Mouse (Mus musculus) ES-E14 (cell line): Measurements from ENCODE around the gene Cpn1. TPM values are rescaled to one million over a fixed set of nuclear protein-coding genes. Genes with fewer than 3 reads are reported as not detected.

Experiments
- DNase-seq: peaks from one replicate; pipeline ENCODE4 v3.0.0-alpha.2; 2013; ENCODE audit warnings: low read depth, low spot score
- H3K27ac ChIP-seq: 2 replicates; pipeline ENCODE4 v1.5.1; 2012; ENCODE audit warnings: low read depth, mild to moderate bottlenecking, low read length, moderate library complexity, mixed read lengths; ENCODE audit not compliant: poor library complexity, insufficient read depth, severe bottlenecking
- H3K36me3 ChIP-seq: 2 replicates; pipeline ENCODE4 v1.6.1; 2012; ENCODE audit warnings: mild to moderate bottlenecking, low read length, moderate library complexity, mixed read lengths; ENCODE audit not compliant: control insufficient read depth, poor library complexity, insufficient read depth, severe bottlenecking
- H3K4me1 ChIP-seq, 2 experiments: fragments of 150-350 bp in 1 of 2; sonication (generic) in 1 of 2; 2 replicates each; pipeline ENCODE4 v1.6.1; 2012; ENCODE audit warnings: low read length in 2 of 2, mild to moderate bottlenecking in 1 of 2, mixed read lengths in 1 of 2; ENCODE audit not compliant: control insufficient read depth in 2 of 2, insufficient read depth in 2 of 2, poor library complexity in 1 of 2
- H3K4me3 ChIP-seq, 2 experiments: fragments of 150-350 bp in 1 of 2; sonication (generic) in 1 of 2; 2 replicates each; pipeline ENCODE4 v1.5.1; 2012; ENCODE audit warnings: low read length in 2 of 2, low read depth in 1 of 2, mild to moderate bottlenecking in 1 of 2, mixed read lengths in 1 of 2; ENCODE audit not compliant: insufficient read depth in 1 of 2, poor library complexity in 1 of 2, severe bottlenecking in 1 of 2
- H3K9ac ChIP-seq: 2 replicates; pipeline ENCODE4 v1.6.1; 2012; ENCODE audit warnings: low read depth, mild to moderate bottlenecking, low read length, mixed read lengths; ENCODE audit not compliant: poor library complexity, insufficient read depth, severe bottlenecking
- H3K9me3 ChIP-seq: fragments of 150-350 bp; sonication (generic); 2 replicates; pipeline ENCODE4 v1.6.1; 2012; ENCODE audit warnings: low read depth, mild to moderate bottlenecking, low read length; ENCODE audit not compliant: control insufficient read depth, insufficient read depth
- MAFK ChIP-seq: IDR thresholded peaks from 2 replicates; pipeline ENCODE4 v1.6.1; 2014; ENCODE audit warnings: mild to moderate bottlenecking, low read depth, low read length, inconsistent platforms; ENCODE audit not compliant: insufficient read depth
- in situ Hi-C, 2 experiments: fragments of 600-800 bp; cut with MboI; formaldehyde crosslinking; loops; one replicate each; pipeline ENCODE4 v1.15.1; 2025; ENCODE audit warnings: low sequenced_read_pairs in 2 of 2, inconsistent platforms in 1 of 2; ENCODE audit not compliant: unreplicated experiment in 2 of 2
- total RNA-seq: library from RNA; depleted of rRNA; stranded (reverse); fragments of 300-350 nt; gene quantifications from 2 replicates; pipeline ENCODE4 v1.2.3, GENCODE M21; 2012; rRNA removed

Cpn1 gene
- total RNA-seq, 1 experiment: 11.8 TPM

DNA sequence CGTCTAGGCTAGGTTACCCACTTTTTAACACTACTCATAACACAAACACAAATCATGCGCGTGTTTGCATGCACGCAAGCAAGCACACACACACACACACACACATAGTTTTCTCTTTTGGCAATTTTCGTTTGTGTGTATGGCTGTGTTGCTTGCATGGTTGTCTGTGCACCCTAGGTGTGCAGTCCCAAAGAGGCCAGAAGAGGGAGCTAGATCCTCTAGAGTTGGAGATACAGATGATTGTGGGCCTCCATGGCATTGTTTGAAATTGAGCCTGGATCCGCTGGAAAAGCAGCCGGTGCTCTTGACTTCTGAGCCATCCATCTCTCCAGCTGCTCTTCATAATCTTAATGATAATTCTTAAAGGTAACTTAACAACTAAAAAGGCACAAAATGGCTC is 79.9 kb downstream of the Cpn1 start:
- no peaks in the 10 kb centered on the region for H3K36me3 ChIP-seq

More for the DNA sequence above, 79.9 kb downstream of the Cpn1 start:
- no peak overlapping the region for H3K27ac ChIP-seq
- DNase-seq: peak; percentile 48
- TF ChIP-seq MAFK: no peak
- no peaks in the 10 kb centered on the region; a peak in 1 of 4 replicates for H3K4me1 ChIP-seq
- H3K9me3 ChIP-seq: no peaks in the 10 kb centered on the region
- in situ Hi-C loops: no loop called here
- no peak overlapping the region for H3K4me3 ChIP-seq
- H3K9ac ChIP-seq: no peak overlapping the region

Other genes starting within 250 kb of the Cpn1 start
- 2.9 and 3.8 TPM in 2 replicates for gene Cutc, start 233.6 kb downstream of the Cpn1 start, total RNA-seq
- gene Cox15, start 233.6 kb downstream of the Cpn1 start, total RNA-seq: 16.9 and 19.8 TPM in 2 replicates
- 1.6 and 3.8 TPM in 2 replicates for gene Abcc2, start 204.4 kb downstream of the Cpn1 start, total RNA-seq
- gene Dnmbp, start 46.4 kb downstream of the Cpn1 start, total RNA-seq: 11.5 and 14.3 TPM in 2 replicates
- gene Cyp2c23, start 42.7 kb upstream of the Cpn1 start, total RNA-seq: 0.31 and 0.74 TPM in 2 replicates
- 20.9 and 22.7 TPM in 2 replicates for gene Erlin1, start 83.2 kb upstream of the Cpn1 start, total RNA-seq
- gene Chuk, start 120.9 kb upstream of the Cpn1 start, total RNA-seq: 52.9 and 57.4 TPM in 2 replicates
- gene Cwf19l1, start 149.3 kb upstream of the Cpn1 start, total RNA-seq: 17.9 and 18.6 TPM in 2 replicates
- 77.2 and 80.5 TPM in 2 replicates for gene Bloc1s2, start 159.9 kb upstream of the Cpn1 start, total RNA-seq
- 0.90 and 2.4 TPM in 2 replicates for gene Pkd2l1, start 205.9 kb upstream of the Cpn1 start, total RNA-seq
- gene Scd3, start 216.7 kb upstream of the Cpn1 start, total RNA-seq: 2.5 and 2.9 TPM in 2 replicates